Mouse (Mus musculus): Measurements from ENCODE around the gene Macrod2. TPM values are rescaled to one million over a fixed set of nuclear protein-coding genes. Genes with fewer than 3 reads are reported as not detected.

The Macrod2 gene
- polyA plus RNA-seq, 1 experiment from 2014 or later = 25.7 TPM

- H3K9me3 ChIP-seq (ENCODE audit: control insufficient read depth) = no peaks in the 10 kb centered on the region
- H3K4me2 ChIP-seq (replicated peaks; ENCODE audit: low read depth) = no peak overlapping the region
- no peak for ATAC-seq
- H3K27me3 ChIP-seq (replicated peaks; ENCODE audit: control insufficient read depth, insufficient read depth, low read length) = no peaks in the 10 kb centered on the region
- no peaks in the 10 kb centered on the region for H3K4me1 ChIP-seq (replicated peaks; ENCODE audit: control insufficient read depth, insufficient read depth, low read length)
- H3K27ac ChIP-seq (ENCODE audit: low read depth, low read length) = no peak overlapping the region
- TF ChIP-seq CTCF (IDR thresholded peaks at IDR 0.05; ENCODE audit: low read depth) = no peak
- H3K9ac ChIP-seq (ENCODE audit: low read depth, low read length) = no peak overlapping the region
- no peak overlapping the region for H3K4me3 ChIP-seq (ENCODE audit: low read depth, low read length)
- H3K36me3 ChIP-seq (ENCODE audit: control insufficient read depth, insufficient read depth) = no peaks in the 10 kb centered on the region
These were observed 1631.6 kb downstream of the Macrod2 start for GRCm38 (mm10) chr2:142026721-142027120.

- Histone ChIP-seq H3K4me2 (replicated peaks; ENCODE audit: low read depth) (no peak overlapping the region), H3K36me3 (ENCODE audit: control insufficient read depth, insufficient read depth) (no peaks in the 10 kb centered on the region), H3K9ac (ENCODE audit: low read depth, low read length) (no peak overlapping the region), H3K27me3 (replicated peaks; ENCODE audit: control insufficient read depth, insufficient read depth, low read length) (no peaks in the 10 kb centered on the region), H3K9me3 (ENCODE audit: control insufficient read depth) (no peaks in the 10 kb centered on the region), H3K4me3 (ENCODE audit: low read depth, low read length) (no peak overlapping the region), H3K4me1 (replicated peaks; ENCODE audit: control insufficient read depth, insufficient read depth, low read length) (no peaks in the 10 kb centered on the region), H3K27ac (ENCODE audit: low read depth, low read length) (no peak overlapping the region)
- no peak for ATAC-seq
- 67% methylated on average over 10 of the region's 10 CpGs for WGBS
- TF ChIP-seq CTCF (IDR thresholded peaks at IDR 0.05; ENCODE audit: low read depth) = no peak
These were observed 1635.9 kb downstream of the Macrod2 start for GRCm38 (mm10) chr2:142030756-142031646.

GRCm38 (mm10) chr2:142055576-142055975, 1660.5 kb downstream of the Macrod2 start:
- TF ChIP-seq CTCF (IDR thresholded peaks at IDR 0.05; ENCODE audit: low read depth) = no peak
- H3K27ac ChIP-seq (ENCODE audit: low read depth, low read length) = no peak overlapping the region
- no peak overlapping the region for H3K9ac ChIP-seq (ENCODE audit: low read depth, low read length)
- H3K4me3 ChIP-seq (ENCODE audit: low read depth, low read length) = no peak overlapping the region
- H3K27me3 ChIP-seq (replicated peaks; ENCODE audit: control insufficient read depth, insufficient read depth, low read length) = no peaks in the 10 kb centered on the region
- H3K36me3 ChIP-seq (ENCODE audit: control insufficient read depth, insufficient read depth) = no peaks in the 10 kb centered on the region
- 91% methylated on average over 6 of the region's 6 CpGs for WGBS
- H3K4me2 ChIP-seq (replicated peaks; ENCODE audit: low read depth) = no peak overlapping the region
- no peaks in the 10 kb centered on the region for H3K9me3 ChIP-seq (ENCODE audit: control insufficient read depth)
- no peaks in the 10 kb centered on the region for H3K4me1 ChIP-seq (replicated peaks; ENCODE audit: control insufficient read depth, insufficient read depth, low read length)
- ATAC-seq = no peak

GRCm38 (mm10) chr2:142057889-142058750, 1663.0 kb downstream of the Macrod2 start:
- Histone ChIP-seq H3K9ac (ENCODE audit: low read depth, low read length) (no peak overlapping the region), H3K36me3 (ENCODE audit: control insufficient read depth, insufficient read depth) (no peaks in the 10 kb centered on the region), H3K27ac (ENCODE audit: low read depth, low read length) (no peak overlapping the region), H3K9me3 (ENCODE audit: control insufficient read depth) (no peaks in the 10 kb centered on the region), H3K4me3 (ENCODE audit: low read depth, low read length) (no peak overlapping the region), H3K4me2 (replicated peaks; ENCODE audit: low read depth) (0 out of 2 replicates have a peak overlapping the region, but pooled peaks have one; percentile 1), H3K27me3 (replicated peaks; ENCODE audit: control insufficient read depth, insufficient read depth, low read length) (no peaks in the 10 kb centered on the region), H3K4me1 (replicated peaks; ENCODE audit: control insufficient read depth, insufficient read depth, low read length) (no peaks in the 10 kb centered on the region)
- TF ChIP-seq CTCF (IDR thresholded peaks at IDR 0.05; ENCODE audit: low read depth) = peak; percentile 51
- no peak for ATAC-seq
- WGBS = 40% methylated on average over 14 of the region's 14 CpGs

GRCm38 (mm10) chr2:142058751-142059090, 1663.6 kb downstream of the Macrod2 start:
- no peak for TF ChIP-seq CTCF (IDR thresholded peaks at IDR 0.05; ENCODE audit: low read depth)
- 0 out of 2 replicates have a peak overlapping the region, but pooled peaks have one; percentile 1 for H3K4me2 ChIP-seq (replicated peaks; ENCODE audit: low read depth)
- 47% methylated on average over 2 of the region's 2 CpGs for WGBS
- H3K36me3 ChIP-seq (ENCODE audit: control insufficient read depth, insufficient read depth) = no peaks in the 10 kb centered on the region
- H3K27me3 ChIP-seq (replicated peaks; ENCODE audit: control insufficient read depth, insufficient read depth, low read length) = no peaks in the 10 kb centered on the region
- no peak overlapping the region for H3K4me3 ChIP-seq (ENCODE audit: low read depth, low read length)
- ATAC-seq = no peak
- no peak overlapping the region for H3K9ac ChIP-seq (ENCODE audit: low read depth, low read length)
- no peaks in the 10 kb centered on the region for H3K4me1 ChIP-seq (replicated peaks; ENCODE audit: control insufficient read depth, insufficient read depth, low read length)
- H3K27ac ChIP-seq (ENCODE audit: low read depth, low read length) = no peak overlapping the region
- no peaks in the 10 kb centered on the region for H3K9me3 ChIP-seq (ENCODE audit: control insufficient read depth)

GRCm38 (mm10) chr2:142108947-142109346, 1713.8 kb downstream of the Macrod2 start:
- no peak for ATAC-seq

More at GRCm38 (mm10) chr2:142108947-142109346, 1713.8 kb downstream of the Macrod2 start:
- Histone ChIP-seq H3K36me3 (ENCODE audit: control insufficient read depth, insufficient read depth) (no peaks in the 10 kb centered on the region), H3K27ac (ENCODE audit: low read depth, low read length) (no peak overlapping the region), H3K9me3 (ENCODE audit: control insufficient read depth) (no peaks in the 10 kb centered on the region), H3K4me2 (replicated peaks; ENCODE audit: low read depth) (no peak overlapping the region), H3K4me1 (replicated peaks; ENCODE audit: control insufficient read depth, insufficient read depth, low read length) (no peaks in the 10 kb centered on the region), H3K27me3 (replicated peaks; ENCODE audit: control insufficient read depth, insufficient read depth, low read length) (no peaks in the 10 kb centered on the region), H3K4me3 (ENCODE audit: low read depth, low read length) (no peak overlapping the region), H3K9ac (ENCODE audit: low read depth, low read length) (no peak overlapping the region)
- 83% methylated on average over 3 of the region's 3 CpGs for WGBS
- no peak for TF ChIP-seq CTCF (IDR thresholded peaks at IDR 0.05; ENCODE audit: low read depth)

All from intestine, postnatal 0 days (tissue).